Mouse (Mus musculus): ENCODE results near the gene Tpcn1.

Tpcn1 gene

DNA sequence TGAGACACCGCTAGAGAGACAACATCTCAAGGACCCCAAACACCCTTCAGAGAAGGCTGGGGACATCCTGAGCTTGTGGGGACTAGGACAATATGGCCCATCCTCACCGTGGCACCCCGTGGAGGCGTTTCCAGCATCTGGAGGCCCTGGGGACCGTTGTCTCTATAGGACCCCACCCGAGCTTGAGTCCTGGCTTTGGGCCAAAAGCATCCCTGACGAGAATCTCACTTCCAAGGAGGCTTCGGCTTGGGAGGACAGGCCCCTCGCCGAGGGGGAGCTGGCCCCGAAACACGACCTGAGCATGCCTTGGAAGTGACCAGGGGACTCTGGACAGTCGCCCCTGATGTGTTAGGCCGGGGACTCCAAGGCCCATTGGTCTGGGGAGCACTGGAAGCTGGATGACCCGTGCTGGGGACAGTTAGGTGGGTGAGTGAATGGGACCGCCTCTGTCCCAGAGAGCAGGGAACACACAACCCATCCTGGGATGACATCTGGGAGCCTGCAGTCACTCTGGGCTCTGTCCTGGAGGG lies 20.8 kb upstream of the Tpcn1 start:
- no peak for DNase-seq

DNA sequence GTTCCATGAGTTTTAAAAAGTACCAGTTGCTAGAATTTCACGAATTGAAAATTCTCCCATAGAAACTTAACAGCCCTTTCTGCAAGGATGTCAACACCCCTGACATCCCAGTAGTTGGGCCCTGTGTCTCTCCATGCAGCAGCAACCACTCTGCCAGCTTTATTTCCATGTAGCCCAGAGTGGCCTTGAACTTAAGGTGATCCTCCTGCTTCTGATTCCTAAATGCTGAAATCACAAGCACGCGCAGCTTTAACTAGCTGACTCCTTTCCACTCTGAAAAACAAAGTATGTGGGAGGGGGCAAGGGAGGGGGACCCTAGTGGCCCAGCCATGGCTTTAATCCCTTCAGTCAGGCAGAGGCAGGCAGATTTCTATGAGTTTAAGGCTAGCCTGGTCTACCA lies 18.9 kb upstream of the Tpcn1 start:
- no peak for DNase-seq

DNA sequence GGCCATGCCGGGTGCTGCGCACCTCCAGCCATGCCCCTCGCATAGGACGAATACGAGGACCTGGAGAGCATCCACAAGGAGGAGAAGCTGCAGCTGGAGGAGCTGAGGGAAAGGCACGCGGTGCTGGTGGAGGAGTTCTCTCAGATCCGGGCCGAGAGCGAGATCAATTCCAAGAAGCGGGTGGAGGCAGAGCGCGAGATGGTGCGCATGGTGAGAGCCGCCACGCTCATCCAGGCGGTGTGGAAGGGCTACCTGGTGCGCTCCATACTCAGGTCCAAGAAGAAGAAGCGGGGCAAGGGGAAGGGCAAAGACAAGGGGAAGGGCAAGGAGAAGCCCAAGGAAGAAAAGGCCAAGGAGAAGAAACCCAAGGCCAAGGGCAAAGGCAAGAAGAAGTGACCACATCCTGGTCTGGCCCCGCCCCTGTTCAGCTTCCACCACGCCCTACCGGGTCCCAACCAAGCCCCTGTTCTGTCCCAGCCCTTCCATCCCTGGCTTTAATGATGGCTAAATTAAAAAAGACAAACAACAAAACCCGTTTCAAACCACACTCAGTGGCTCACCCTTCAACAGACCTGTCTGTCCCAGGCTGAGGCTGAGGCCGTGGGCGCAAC lies 18.2 kb upstream of the Tpcn1 start:
- no peak for DNase-seq

GRCm38 (mm10) chr5:120605688-120606087 lies 17.2 kb upstream of the Tpcn1 start:
- DNase-seq: peak; percentile 88 to 95

DNA sequence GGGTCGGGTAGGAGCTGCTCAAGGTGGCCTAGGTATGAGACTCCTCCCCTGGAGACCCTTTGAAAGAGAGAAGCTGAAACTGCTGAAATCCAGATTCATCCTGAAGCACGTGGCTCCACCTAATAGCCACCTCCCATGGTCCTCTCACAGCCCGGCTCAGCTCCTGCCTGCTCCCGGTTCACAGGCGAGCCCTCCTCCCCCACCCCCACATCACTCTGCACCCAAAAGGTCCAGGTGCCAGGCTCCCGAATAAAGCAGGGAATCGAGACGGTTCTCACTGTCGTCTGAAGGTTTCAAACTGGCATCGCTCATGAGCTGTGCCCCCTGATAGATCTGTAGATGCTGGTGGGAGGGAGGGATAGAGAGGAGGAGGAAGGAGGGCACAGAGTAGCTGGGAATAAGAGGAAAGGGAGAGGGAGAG lies 16.8 kb upstream of the Tpcn1 start:
- no peak for DNase-seq

DNA sequence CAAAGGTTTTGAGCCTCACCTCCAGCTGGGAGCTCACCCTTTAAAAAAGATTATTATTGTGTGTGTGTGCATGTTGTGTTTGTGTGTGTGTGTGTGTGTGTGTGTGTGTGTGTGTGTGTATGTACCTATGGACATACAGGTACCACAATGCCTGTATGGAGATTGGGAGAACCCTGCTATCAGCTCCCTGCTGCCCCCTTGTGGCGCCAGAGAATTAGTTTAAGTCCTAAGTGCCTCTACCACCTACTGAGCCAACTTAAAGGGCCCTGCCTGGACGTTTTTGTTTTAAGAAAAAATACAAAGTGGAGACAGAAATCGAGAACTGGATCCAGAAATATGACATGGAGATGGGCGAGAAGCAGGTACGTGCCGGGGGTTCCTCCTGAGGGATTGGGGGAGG lies 16.4 kb upstream of the Tpcn1 start:
- DNase-seq: peak; percentile 89 to 96

DNA sequence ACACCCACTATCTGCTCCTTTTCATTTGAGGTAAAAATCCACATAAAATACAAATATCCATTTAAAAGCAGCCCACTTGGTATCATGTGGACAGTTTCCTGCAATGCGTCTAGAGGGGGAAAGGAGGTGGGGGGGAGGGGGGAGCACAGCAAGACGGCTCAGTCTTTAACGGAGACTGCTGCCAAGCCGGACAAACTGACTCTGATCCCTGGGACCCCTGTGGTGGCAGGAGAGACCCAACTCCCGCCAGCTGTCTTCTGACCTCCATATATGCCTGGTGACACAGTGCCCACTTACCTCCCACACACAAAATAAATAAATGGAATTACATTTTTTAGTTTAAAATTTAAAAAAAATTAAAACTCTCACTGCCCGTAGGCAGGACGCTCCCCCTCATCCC lies 15.0 kb upstream of the Tpcn1 start:
- DNase-seq: no peak

DNA sequence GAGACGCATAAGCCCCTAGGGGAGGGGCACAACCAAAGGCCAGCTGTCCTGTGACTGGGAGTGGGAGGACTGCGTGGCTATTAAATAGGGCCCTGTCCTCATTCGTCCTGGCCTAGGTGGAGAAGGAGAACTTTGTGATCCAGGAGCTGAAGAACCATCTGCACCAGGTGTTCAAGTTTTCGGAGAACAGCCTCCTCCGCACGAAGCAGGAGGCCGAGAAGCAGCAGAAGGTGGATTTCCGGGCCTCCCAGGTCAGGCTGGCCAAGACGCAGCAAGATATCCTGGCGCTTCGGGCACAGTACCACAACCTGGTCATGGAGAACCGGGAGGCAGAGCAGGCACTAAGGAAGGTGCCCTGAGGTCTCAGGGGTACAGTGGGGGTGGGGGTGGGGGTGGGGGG lies 13.7 kb upstream of the Tpcn1 start:
- DNase-seq: no peak

DNA sequence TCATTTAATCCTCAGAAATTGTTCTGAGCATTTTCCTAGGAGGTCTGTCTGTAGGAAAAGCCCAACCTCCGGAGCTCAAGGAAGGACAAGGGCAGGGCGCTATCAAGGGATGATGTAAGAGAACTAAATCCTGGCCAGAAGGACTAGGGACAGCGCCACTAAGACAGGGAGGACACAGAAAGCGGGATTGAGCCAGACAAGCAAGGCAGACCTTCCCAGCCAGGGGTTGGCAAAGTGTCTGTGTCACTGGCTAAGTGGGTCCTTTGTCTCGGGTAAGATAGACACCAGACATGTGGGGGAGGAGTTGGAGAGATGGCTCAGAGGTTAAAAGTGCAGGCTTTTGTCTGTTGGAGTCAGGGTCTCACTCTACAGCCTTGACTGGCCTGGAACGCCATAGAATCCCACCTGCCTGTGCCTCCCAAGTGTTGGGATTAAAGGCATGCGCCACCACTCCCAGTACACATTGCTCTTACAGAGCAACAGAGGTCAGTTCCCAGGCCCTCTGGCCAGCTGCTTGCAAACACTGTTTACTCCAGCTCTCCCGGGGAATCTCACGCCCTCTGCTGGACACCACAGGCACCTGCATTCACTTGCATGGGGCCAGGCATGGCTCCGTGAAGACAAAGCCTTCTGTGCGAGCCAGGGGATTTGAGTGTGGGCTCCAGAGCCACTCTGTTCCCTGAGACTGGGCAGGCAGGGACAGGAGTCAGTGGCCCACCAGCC lies 12.6 kb upstream of the Tpcn1 start:
- DNase-seq: peak; percentile 38 to 69

GRCm38 (mm10) chr5:120599625-120600024 lies 11.2 kb upstream of the Tpcn1 start:
- DNase-seq: no peak

DNA sequence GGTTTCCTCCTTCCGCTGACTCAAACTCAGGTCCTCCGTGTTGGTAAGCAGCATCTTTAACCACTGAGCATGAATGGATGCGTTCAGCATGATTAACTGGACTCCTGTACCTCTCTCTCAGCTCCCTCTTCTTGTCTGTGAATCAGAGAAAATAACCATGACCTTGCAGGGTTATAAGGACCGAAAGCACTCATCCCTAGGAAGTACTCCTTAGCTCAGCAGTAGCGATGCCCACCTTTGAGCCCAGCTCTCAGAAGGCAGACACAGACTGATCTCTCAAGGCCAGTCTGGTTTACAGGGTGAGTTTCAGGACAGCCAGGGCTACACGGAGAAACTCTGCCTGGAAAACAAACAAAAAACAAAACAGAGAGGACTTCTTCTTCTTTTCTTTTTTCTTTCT lies 6.0 kb upstream of the Tpcn1 start:
- DNase-seq: peak; percentile 46 to 81

DNA sequence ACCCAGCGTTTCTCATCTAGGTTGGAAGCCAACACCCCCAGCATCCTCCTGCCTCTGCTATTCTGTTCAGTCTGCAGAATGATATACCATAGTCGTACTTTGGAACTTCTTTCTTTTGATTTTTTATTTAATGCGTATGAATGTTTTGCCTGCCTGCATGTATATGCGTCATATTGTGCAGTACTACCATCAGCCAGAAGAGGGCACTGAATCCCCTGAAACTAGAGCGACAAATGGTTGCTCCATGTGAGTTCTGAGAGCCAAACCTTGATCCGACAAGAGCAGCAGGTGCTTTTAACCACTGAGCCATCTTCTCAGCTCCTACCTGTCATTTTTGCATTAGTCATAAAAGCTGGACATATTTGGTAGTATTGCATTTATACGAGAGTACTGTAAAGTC lies 3.7 kb upstream of the Tpcn1 start:
- peak in 1 of 2 experiments; percentile 65 for DNase-seq

DNA sequence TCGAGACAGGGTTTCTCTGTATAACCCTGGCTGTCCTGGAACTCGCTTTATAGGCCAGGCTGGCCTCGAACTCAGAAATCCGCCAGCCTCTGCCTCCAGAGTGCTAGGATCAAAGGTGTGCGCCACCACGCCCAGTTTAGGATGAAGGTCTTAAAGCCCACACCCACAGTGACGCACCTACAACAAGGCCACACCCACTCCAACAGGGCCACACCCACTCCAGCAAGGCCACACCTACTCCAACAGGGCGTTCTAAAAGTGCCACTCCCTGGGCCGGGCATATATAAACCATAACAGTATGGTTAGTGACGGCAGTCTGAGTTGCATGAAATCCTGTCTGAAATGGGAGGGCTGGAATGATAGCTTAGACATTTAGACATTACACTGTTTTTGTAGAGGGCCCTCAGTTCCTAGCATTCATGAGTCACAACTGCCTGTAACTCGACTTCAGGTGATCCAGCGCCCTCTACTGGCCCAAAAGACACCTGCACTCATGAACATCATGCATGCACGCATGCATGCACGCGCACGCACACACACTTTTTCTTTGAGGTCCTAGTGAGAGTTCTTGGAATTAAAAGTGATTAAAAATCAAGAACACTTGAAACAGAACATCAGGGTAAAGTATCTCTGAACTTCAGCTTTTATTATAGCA lies 2.0 kb upstream of the Tpcn1 start:
- peak; percentile 51 to 71 for DNase-seq

DNA sequence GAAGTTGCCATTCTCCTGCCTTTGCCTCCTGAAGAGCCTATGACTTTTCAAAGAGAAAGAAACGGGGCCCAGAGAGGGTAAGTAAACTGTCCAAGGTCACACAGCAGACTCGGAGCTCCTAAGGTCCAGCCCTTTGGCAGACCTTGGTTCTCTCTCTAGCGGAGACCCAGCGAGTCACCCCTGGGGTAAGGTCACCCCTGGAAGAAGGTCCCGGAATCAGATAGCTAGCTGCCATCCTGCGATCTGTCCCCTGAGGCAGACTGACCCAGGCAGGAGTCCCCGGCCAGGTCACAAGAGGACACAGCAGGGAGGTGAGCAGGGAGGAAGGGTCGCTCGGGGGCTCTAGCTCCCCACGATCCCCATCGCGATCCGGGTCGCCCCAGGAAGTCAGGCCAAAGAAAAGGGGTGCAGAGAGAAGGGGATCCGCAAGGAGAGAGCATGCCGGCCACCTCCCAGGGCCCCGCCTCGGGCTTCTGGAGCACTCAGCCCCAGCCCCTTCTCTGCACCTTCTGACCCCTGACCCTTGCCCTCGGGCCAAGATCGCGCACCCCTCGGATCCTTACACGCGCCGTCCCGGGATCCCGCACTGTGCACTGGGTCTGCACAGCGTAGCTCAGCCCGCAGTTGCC lies 419 bp downstream of the Tpcn1 start:
- no peak for DNase-seq

GRCm38 (mm10) chr5:120587616-120587926 lies 902 bp downstream of the Tpcn1 start:
- peak; percentile 63 to 77 for DNase-seq

- DNase-seq: peak; percentile 78 to 92
Measured at GRCm38 (mm10) chr5:120586741-120587615, 1.5 kb downstream of the Tpcn1 start.

DNA sequence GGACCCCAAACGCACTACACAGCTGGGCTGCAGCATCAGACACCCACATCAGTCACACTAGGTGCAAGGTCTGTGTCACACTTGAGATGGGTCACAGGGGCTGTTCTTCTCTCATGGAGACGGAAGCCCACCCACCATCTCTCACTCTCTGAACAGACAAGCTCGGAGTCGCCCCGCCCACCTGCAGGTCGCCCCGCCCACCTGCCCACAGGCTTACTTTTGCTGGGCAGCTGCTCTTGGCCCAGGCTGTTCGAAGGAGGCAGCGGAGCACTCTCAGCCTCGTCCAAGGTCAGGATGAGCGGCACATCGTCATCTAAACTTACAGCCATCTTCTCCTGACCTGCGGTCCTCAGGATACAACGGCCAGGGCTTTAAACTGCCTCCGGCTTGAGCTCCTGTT lies 3.5 kb downstream of the Tpcn1 start:
- peak in 1 of 2 experiments; percentile 67 for DNase-seq

DNA sequence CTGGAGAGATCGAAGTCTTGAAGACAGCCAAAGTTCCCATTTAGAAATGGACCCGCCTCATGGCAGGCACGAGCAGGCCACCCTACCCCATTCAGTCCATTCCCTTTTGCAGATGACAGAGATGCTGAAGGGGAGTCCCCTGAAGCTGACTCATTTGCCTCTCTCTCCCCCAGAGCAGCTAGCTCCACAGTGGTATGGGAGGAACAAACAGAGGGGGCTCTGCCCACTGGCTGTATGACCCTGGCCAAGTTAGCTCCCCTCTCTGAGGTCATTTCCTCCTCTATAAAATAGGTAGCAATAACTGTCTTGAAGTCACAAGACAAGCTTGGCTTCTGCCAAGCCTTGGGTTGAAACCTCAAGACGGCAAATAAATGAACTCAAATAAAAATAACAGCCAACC lies 5.0 kb downstream of the Tpcn1 start:
- no peak for DNase-seq

DNA sequence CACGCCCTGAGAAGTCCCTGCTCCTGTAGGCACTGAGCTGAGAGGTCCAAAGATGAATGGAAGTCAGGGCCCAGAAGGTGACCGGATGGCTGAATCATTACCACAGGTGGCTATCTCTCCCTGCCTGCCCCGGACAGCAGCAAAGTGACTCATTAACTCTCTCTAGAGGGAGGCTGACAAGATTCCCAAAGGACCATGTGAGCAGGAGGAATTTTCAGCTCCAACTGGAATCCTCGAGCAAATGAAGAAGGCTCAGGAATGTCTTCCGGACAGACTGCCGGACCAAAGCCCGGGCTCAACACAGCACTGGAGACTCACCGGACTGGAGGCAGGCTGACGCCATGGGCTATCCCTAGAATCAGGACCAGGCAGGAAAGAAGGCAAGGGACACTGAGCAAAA lies 6.5 kb downstream of the Tpcn1 start:
- DNase-seq: peak; percentile 65 to 88

DNA sequence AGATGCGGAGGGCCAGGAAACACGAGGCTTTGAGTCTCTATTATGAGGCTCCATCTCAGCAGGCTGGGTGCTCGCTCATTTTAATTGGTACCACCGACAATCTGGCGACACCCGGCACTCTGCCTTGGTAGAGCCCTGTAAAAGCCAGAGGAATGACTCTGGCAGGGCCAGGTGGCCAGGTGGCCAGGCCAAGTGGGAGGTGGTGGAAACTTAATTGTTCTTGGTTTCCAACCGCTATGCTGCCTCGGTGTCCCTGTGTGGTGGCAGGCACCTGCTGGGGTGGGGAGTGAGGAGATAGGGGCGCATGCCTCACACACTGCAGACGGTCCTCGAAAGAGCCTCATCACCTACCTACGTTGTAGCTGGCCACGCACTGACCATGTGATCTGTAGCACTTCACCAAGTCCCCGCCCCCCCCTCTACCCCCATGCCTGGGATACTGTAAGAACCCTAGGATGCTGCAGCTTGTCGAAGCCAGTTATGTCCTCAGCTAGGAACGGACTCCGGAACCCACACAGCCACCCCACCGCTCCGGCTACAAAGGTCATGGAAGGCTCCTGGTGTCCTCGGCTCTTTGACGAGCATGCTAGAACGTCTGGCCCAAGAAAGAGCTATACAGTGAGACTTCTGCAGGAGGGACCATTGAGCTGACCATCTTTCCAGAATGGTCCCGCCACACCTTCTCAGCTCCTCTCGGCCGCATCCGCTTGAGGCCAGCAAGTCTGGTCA lies 8.4 kb downstream of the Tpcn1 start:
- peak in 1 of 2 experiments; percentile 72 for DNase-seq

- peak; percentile 66 to 89 for DNase-seq
Measured at GRCm38 (mm10) chr5:120579211-120579897, 9.1 kb downstream of the Tpcn1 start.

Measured in kidney, postnatal 25 days (tissue).